Mouse (Mus musculus) NIH3T3 (cell line): ENCODE data around the gene Man1c1.
A peak's percentile ranks its signal among the peaks of the same experiment; 100 is the strongest.

Source experiments
- DNase-seq: peaks from one replicate; pipeline ENCODE4 v3.0.0-alpha.2; 2012; ENCODE audit warnings: low read depth

The Man1c1 gene

GRCm38 (mm10) chr4:134602610-134603009 is 101.5 kb downstream of the Man1c1 start:
- DNase-seq = no peak

- DNase-seq = no peak
These were observed 102.1 kb downstream of the Man1c1 start for GRCm38 (mm10) chr4:134601981-134602380.

- no peak for DNase-seq
These were observed 102.7 kb downstream of the Man1c1 start for GRCm38 (mm10) chr4:134601404-134601803.

GRCm38 (mm10) chr4:134600777-134601176 is 103.3 kb downstream of the Man1c1 start:
- DNase-seq = no peak

GRCm38 (mm10) chr4:134600060-134600459 is 104.0 kb downstream of the Man1c1 start:
- DNase-seq = no peak

GRCm38 (mm10) chr4:134596816-134597692 is 107.0 kb downstream of the Man1c1 start:
- DNase-seq = no peak

GRCm38 (mm10) chr4:134594731-134595439 is 109.2 kb downstream of the Man1c1 start:
- no peak for DNase-seq

GRCm38 (mm10) chr4:134592442-134592841 is 111.6 kb downstream of the Man1c1 start:
- DNase-seq = no peak

- DNase-seq = peak; percentile 77
These were observed 112.5 kb downstream of the Man1c1 start for GRCm38 (mm10) chr4:134591506-134592061.

- no peak for DNase-seq
These were observed 113.7 kb downstream of the Man1c1 start for GRCm38 (mm10) chr4:134590227-134590926.

GRCm38 (mm10) chr4:134589786-134590185 is 114.3 kb downstream of the Man1c1 start:
- no peak for DNase-seq

GRCm38 (mm10) chr4:134588951-134589350 is 115.1 kb downstream of the Man1c1 start:
- peak; percentile 61 for DNase-seq

- no peak for DNase-seq
These were observed 115.8 kb downstream of the Man1c1 start for GRCm38 (mm10) chr4:134588287-134588686.

- DNase-seq = no peak
These were observed 116.4 kb downstream of the Man1c1 start for GRCm38 (mm10) chr4:134587636-134588197.

- DNase-seq = no peak
These were observed 117.5 kb downstream of the Man1c1 start for GRCm38 (mm10) chr4:134586631-134587030.

GRCm38 (mm10) chr4:134586126-134586525 is 118.0 kb downstream of the Man1c1 start:
- no peak for DNase-seq

GRCm38 (mm10) chr4:134583513-134583912 is 120.6 kb downstream of the Man1c1 start:
- DNase-seq = no peak

GRCm38 (mm10) chr4:134581365-134581764 is 122.7 kb downstream of the Man1c1 start:
- no peak for DNase-seq

GRCm38 (mm10) chr4:134580351-134581148 is 123.5 kb downstream of the Man1c1 start:
- no peak for DNase-seq

- no peak for DNase-seq
These were observed 124.5 kb downstream of the Man1c1 start for GRCm38 (mm10) chr4:134579620-134580019.

- DNase-seq = peak; percentile 83
These were observed 124.9 kb downstream of the Man1c1 start for GRCm38 (mm10) chr4:134579212-134579611.
